Mouse (Mus musculus) neural tube, embryonic 12.5 days (tissue): Measurements from ENCODE around the gene Lgalsl. TPM values are rescaled to one million over a fixed set of nuclear protein-coding genes. Genes with fewer than 3 reads are reported as not detected.

Experiments
- ATAC-seq: fragments of 200-750 bp; cut with Nextera tagmentation; 2 replicates; pipeline ENCODE4 v1.8.0; 2017; ENCODE audit warnings: low read depth, mild to moderate bottlenecking, moderate TSS enrichment, moderate library complexity; ENCODE audit not compliant: low FRiP score
- H3K27ac ChIP-seq: fragments of 300-500 bp; sonication (generic); 2 replicates; pipeline ENCODE4 v1.5.1; 2016
- H3K27me3 ChIP-seq: fragments of 300-500 bp; sonication (generic); replicated peaks from 2 replicates; pipeline ENCODE4 v1.6.1; 2016; ENCODE audit warnings: mild to moderate bottlenecking
- H3K36me3 ChIP-seq: fragments of 300-500 bp; sonication (generic); 2 replicates; pipeline ENCODE4 v1.6.1; 2016; ENCODE audit warnings: mild to moderate bottlenecking
- H3K4me1 ChIP-seq: fragments of 300-500 bp; sonication (generic); 2 replicates; pipeline ENCODE4 v1.6.1; 2016
- H3K4me2 ChIP-seq: fragments of 300-500 bp; sonication (generic); replicated peaks from 2 replicates; pipeline ENCODE4 v1.6.1; 2016; ENCODE audit warnings: mild to moderate bottlenecking
- H3K4me3 ChIP-seq: fragments of 300-500 bp; sonication (generic); 2 replicates; pipeline ENCODE4 v1.5.1; 2016
- H3K9ac ChIP-seq: fragments of 300-500 bp; sonication (generic); 2 replicates; pipeline ENCODE4 v1.6.1; 2016; ENCODE audit warnings: mild to moderate bottlenecking
- H3K9me3 ChIP-seq: fragments of 300-500 bp; sonication (generic); 2 replicates; pipeline ENCODE4 v1.6.1; 2016; ENCODE audit warnings: mild to moderate bottlenecking
- polyA plus RNA-seq: library from polyadenylated mRNA; unstranded; fragments of >200 nt; fragmentation: Nextera tagmentation; extraction: Ambion mirVana; gene quantifications from 2 replicates; pipeline ENCODE4 v1.2.1, GENCODE M21; 2016

Gene Lgalsl
- polyA plus RNA-seq, 1 experiment from 2014 or later, result 35.0 TPM

- Histone ChIP-seq H3K27ac (no peak overlapping the region), H3K36me3 (no peaks in the 10 kb centered on the region), H3K9me3 (no peaks in the 10 kb centered on the region), H3K27me3 (no peaks in the 10 kb centered on the region), H3K9ac (no peak overlapping the region), H3K4me1 (no peaks in the 10 kb centered on the region), H3K4me2 (no peak overlapping the region), H3K4me3 (no peak overlapping the region)
- ATAC-seq, result no peak
These were observed 54.2 kb downstream of the Lgalsl start for GRCm38 (mm10) chr11:20776668-20777067.

Other genes starting within 250 kb of the Lgalsl start
- gene Aftph, start 89.5 kb downstream of the Lgalsl start, polyA plus RNA-seq, result 34.0 and 35.0 TPM in 2 replicates